Mouse (Mus musculus): ENCODE results near the gene Cdcp2. TPM values are rescaled to one million over a fixed set of nuclear protein-coding genes. Genes with fewer than 3 reads are reported as not detected.

The Cdcp2 gene
- polyA plus RNA-seq, 1 experiment from 2014 or later = not detected

- H3K9ac ChIP-seq (ENCODE audit: low read length) = no peak overlapping the region
- no peak for ATAC-seq (ENCODE audit: low read depth)
- H3K4me1 ChIP-seq (replicated peaks; ENCODE audit: control insufficient read depth, insufficient read depth, low read length) = peaks cover 5% of the 10 kb centered on the region
- H3K4me2 ChIP-seq (ENCODE audit: low read depth, low read length) = no peak overlapping the region
- no peak overlapping the region for H3K4me3 ChIP-seq (ENCODE audit: low read length)
- H3K9me3 ChIP-seq (ENCODE audit: control insufficient read depth, low read length) = no peaks in the 10 kb centered on the region
- no peaks in the 10 kb centered on the region for H3K27me3 ChIP-seq (ENCODE audit: control insufficient read depth, insufficient read depth, low read depth, low read length)
- H3K36me3 ChIP-seq (ENCODE audit: control insufficient read depth, insufficient read depth, low read length) = no peaks in the 10 kb centered on the region
- 74% methylated on average over 4 of the region's 4 CpGs for WGBS
- no peak overlapping the region for H3K27ac ChIP-seq (ENCODE audit: low read length)
These were observed 13.6 kb upstream of the Cdcp2 start for GRCm38 (mm10) chr4:107083126-107083525.

DNA sequence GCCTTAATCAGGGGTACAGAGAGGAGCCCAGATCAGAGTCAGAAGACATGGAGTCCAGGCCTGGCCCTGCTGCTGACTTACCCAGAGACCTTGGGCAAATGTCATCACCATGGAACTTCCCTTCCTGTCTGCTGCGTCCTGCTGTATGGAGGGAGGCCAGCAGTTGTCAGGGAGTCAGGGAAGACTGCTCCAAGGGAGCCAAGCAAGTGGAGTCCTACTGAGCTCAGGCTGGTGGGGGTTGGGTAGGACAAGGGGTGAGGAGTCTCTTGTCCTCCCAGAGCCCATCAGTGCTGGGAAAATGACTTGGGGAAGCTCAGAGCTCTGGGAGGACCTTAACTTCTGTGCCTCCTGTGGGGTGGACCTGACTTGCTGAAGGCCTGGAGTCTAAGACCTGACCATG, 12.3 kb upstream of the Cdcp2 start:
- Histone ChIP-seq H3K4me3 (ENCODE audit: low read length) (no peak overlapping the region), H3K27me3 (ENCODE audit: control insufficient read depth, insufficient read depth, low read depth, low read length) (no peaks in the 10 kb centered on the region), H3K9me3 (ENCODE audit: control insufficient read depth, low read length) (no peaks in the 10 kb centered on the region), H3K36me3 (ENCODE audit: control insufficient read depth, insufficient read depth, low read length) (no peaks in the 10 kb centered on the region), H3K4me2 (ENCODE audit: low read depth, low read length) (no peak overlapping the region), H3K4me1 (replicated peaks; ENCODE audit: control insufficient read depth, insufficient read depth, low read length) (peaks cover 5% of the 10 kb centered on the region), H3K9ac (ENCODE audit: low read length) (no peak overlapping the region), H3K27ac (ENCODE audit: low read length) (no peak overlapping the region)
- WGBS = 27% methylated on average over 1 of the region's 1 CpGs
- ATAC-seq (ENCODE audit: low read depth) = no peak

- no peaks in the 10 kb centered on the region for H3K9me3 ChIP-seq (ENCODE audit: control insufficient read depth, low read length)
- peaks cover 5% of the 10 kb centered on the region for H3K4me1 ChIP-seq (replicated peaks; ENCODE audit: control insufficient read depth, insufficient read depth, low read length)
- ATAC-seq (ENCODE audit: low read depth) = peak; percentile 46; the same call in 1 of the 2 replicates
- H3K4me3 ChIP-seq (ENCODE audit: low read length) = no peak overlapping the region
- H3K27ac ChIP-seq (ENCODE audit: low read length) = no peak overlapping the region
- H3K9ac ChIP-seq (ENCODE audit: low read length) = no peak overlapping the region
- H3K36me3 ChIP-seq (ENCODE audit: control insufficient read depth, insufficient read depth, low read length) = no peaks in the 10 kb centered on the region
- WGBS = 21% methylated on average over 6 of the region's 6 CpGs
- H3K27me3 ChIP-seq (ENCODE audit: control insufficient read depth, insufficient read depth, low read depth, low read length) = no peaks in the 10 kb centered on the region
- no peak overlapping the region for H3K4me2 ChIP-seq (ENCODE audit: low read depth, low read length)
These were observed 11.8 kb upstream of the Cdcp2 start for GRCm38 (mm10) chr4:107084858-107085257.

DNA sequence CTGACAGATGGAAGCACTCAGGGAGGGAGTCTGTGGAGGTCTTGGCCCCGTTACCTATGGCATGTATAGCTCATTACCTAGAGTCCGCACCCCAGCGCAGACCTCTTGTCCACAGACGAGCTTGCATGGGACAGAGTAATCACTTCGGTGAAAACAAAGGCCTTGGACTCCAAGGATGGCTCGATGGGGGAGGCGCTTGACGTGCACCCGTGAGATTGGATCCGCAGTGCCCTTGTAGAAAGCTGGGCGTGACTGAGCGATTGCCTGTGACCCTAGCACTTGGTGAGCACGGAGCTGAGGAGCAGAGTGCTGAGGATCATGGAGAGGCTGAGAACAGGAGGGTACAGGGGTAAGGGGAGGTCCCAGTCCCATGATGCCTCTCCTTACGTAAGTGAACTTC, 5.0 kb upstream of the Cdcp2 start:
- 74% methylated on average over 14 of the region's 14 CpGs for WGBS
- no peaks in the 10 kb centered on the region for H3K4me1 ChIP-seq (replicated peaks; ENCODE audit: control insufficient read depth, insufficient read depth, low read length)
- H3K36me3 ChIP-seq (ENCODE audit: control insufficient read depth, insufficient read depth, low read length) = no peaks in the 10 kb centered on the region
- no peak overlapping the region for H3K27ac ChIP-seq (ENCODE audit: low read length)
- no peak overlapping the region for H3K4me3 ChIP-seq (ENCODE audit: low read length)
- no peaks in the 10 kb centered on the region for H3K9me3 ChIP-seq (ENCODE audit: control insufficient read depth, low read length)
- H3K27me3 ChIP-seq (ENCODE audit: control insufficient read depth, insufficient read depth, low read depth, low read length) = no peaks in the 10 kb centered on the region
- no peak for ATAC-seq (ENCODE audit: low read depth)
- no peak overlapping the region for H3K4me2 ChIP-seq (ENCODE audit: low read depth, low read length)
- H3K9ac ChIP-seq (ENCODE audit: low read length) = no peak overlapping the region

GRCm38 (mm10) chr4:107094484-107095187, 2.1 kb upstream of the Cdcp2 start:
- no peak overlapping the region for H3K4me3 ChIP-seq (ENCODE audit: low read length)
- no peaks in the 10 kb centered on the region for H3K9me3 ChIP-seq (ENCODE audit: control insufficient read depth, low read length)
- ATAC-seq (ENCODE audit: low read depth) = no peak
- no peak overlapping the region for H3K4me2 ChIP-seq (ENCODE audit: low read depth, low read length)
- H3K27ac ChIP-seq (ENCODE audit: low read length) = no peak overlapping the region
- H3K4me1 ChIP-seq (replicated peaks; ENCODE audit: control insufficient read depth, insufficient read depth, low read length) = 0 out of 2 replicates have a peak, but pooled peaks cover 4% of the 10 kb centered on the region
- H3K27me3 ChIP-seq (ENCODE audit: control insufficient read depth, insufficient read depth, low read depth, low read length) = no peaks in the 10 kb centered on the region
- 71% methylated on average over 16 of the region's 16 CpGs for WGBS
- H3K9ac ChIP-seq (ENCODE audit: low read length) = no peak overlapping the region
- H3K36me3 ChIP-seq (ENCODE audit: control insufficient read depth, insufficient read depth, low read length) = no peaks in the 10 kb centered on the region

DNA sequence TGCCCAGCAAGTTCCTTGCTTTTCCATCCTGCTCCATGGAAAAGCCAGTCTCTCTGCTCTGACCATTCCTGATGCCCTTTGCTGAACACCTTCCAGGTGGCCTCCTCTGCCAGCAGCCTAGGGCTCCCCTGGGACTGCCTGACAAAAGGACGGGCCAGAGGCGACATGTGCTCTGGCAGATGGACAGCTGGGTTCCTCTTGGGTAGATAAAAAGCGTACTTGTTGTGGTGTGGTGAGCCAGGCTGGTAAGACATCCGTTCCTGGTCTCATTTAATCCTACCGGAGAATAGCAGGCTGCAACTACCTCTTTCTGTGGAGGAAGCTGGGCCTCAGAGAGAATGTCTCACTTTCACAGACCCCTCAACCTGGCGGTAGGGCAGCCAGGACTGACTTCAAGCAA, 648 bp upstream of the Cdcp2 start:
- Histone ChIP-seq H3K36me3 (ENCODE audit: control insufficient read depth, insufficient read depth, low read length) (no peaks in the 10 kb centered on the region), H3K9me3 (ENCODE audit: control insufficient read depth, low read length) (no peaks in the 10 kb centered on the region), H3K9ac (ENCODE audit: low read length) (no peak overlapping the region), H3K4me3 (ENCODE audit: low read length) (no peak overlapping the region), H3K27ac (ENCODE audit: low read length) (no peak overlapping the region), H3K4me1 (replicated peaks; ENCODE audit: control insufficient read depth, insufficient read depth, low read length) (0 out of 2 replicates have a peak, but pooled peaks cover 4% of the 10 kb centered on the region), H3K4me2 (ENCODE audit: low read depth, low read length) (no peak overlapping the region), H3K27me3 (ENCODE audit: control insufficient read depth, insufficient read depth, low read depth, low read length) (no peaks in the 10 kb centered on the region)
- no peak for ATAC-seq (ENCODE audit: low read depth)
- 61% methylated on average over 6 of the region's 6 CpGs for WGBS

GRCm38 (mm10) chr4:107097871-107098270, 1.2 kb downstream of the Cdcp2 start:
- Histone ChIP-seq H3K9me3 (ENCODE audit: control insufficient read depth, low read length) (no peaks in the 10 kb centered on the region), H3K27ac (ENCODE audit: low read length) (no peak overlapping the region), H3K9ac (ENCODE audit: low read length) (no peak overlapping the region), H3K27me3 (ENCODE audit: control insufficient read depth, insufficient read depth, low read depth, low read length) (no peaks in the 10 kb centered on the region), H3K4me1 (replicated peaks; ENCODE audit: control insufficient read depth, insufficient read depth, low read length) (peaks cover 4% of the 10 kb centered on the region; the same call in 1 of the 2 replicates), H3K4me2 (ENCODE audit: low read depth, low read length) (no peak overlapping the region), H3K4me3 (ENCODE audit: low read length) (no peak overlapping the region), H3K36me3 (ENCODE audit: control insufficient read depth, insufficient read depth, low read length) (no peaks in the 10 kb centered on the region)
- ATAC-seq (ENCODE audit: low read depth) = no peak
- 33% methylated on average over 15 of the region's 15 CpGs for WGBS

GRCm38 (mm10) chr4:107098375-107098774, 1.7 kb downstream of the Cdcp2 start:
- Histone ChIP-seq H3K9me3 (ENCODE audit: control insufficient read depth, low read length) (no peaks in the 10 kb centered on the region), H3K9ac (ENCODE audit: low read length) (no peak overlapping the region), H3K4me1 (replicated peaks; ENCODE audit: control insufficient read depth, insufficient read depth, low read length) (peaks cover 4% of the 10 kb centered on the region; the same call in 1 of the 2 replicates), H3K36me3 (ENCODE audit: control insufficient read depth, insufficient read depth, low read length) (no peaks in the 10 kb centered on the region), H3K4me2 (ENCODE audit: low read depth, low read length) (no peak overlapping the region), H3K27me3 (ENCODE audit: control insufficient read depth, insufficient read depth, low read depth, low read length) (no peaks in the 10 kb centered on the region), H3K27ac (ENCODE audit: low read length) (no peak overlapping the region), H3K4me3 (ENCODE audit: low read length) (no peak overlapping the region)
- ATAC-seq (ENCODE audit: low read depth) = no peak
- WGBS = 72% methylated on average over 10 of the region's 10 CpGs

DNA sequence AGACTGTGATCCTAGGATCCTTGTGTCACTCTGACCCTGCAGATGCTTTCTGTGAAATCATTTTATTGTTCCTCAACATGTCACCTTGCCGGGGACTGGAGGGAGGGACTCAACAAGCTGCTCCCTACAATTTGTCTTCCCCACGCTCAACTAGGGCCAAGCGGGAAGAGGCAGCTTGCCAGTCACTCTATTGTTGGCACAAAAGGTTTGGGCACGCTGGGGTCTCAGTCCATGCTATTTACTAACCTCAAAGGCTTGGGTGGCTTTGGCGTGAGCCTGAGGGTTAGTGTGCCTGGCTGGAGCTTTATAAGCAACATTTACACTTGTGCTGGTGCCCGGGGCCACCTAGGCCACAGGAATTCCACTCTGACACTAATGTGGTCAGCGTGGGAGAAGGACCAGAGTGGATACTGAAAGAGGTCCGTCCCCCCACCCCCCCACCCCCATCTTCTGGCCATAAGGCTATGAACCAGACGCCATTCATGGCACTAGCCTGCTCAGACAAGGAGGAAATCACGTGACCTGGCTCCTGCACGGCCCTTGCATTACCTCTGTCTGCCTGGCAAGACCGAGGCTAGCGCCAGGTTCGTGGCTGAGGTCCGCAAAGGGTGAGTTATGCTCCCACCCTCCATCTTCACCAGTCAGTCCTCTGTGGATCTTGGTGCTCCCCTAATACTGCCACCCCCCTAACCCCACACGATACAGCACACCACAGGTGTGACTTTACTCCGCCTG, 2.3 kb downstream of the Cdcp2 start:
- H3K9ac ChIP-seq (ENCODE audit: low read length) = no peak overlapping the region
- no peak; the same call in 1 of the 2 replicates for ATAC-seq (ENCODE audit: low read depth)
- peaks cover 4% of the 10 kb centered on the region; the same call in 1 of the 2 replicates for H3K4me1 ChIP-seq (replicated peaks; ENCODE audit: control insufficient read depth, insufficient read depth, low read length)
- H3K9me3 ChIP-seq (ENCODE audit: control insufficient read depth, low read length) = no peaks in the 10 kb centered on the region
- H3K27me3 ChIP-seq (ENCODE audit: control insufficient read depth, insufficient read depth, low read depth, low read length) = no peaks in the 10 kb centered on the region
- H3K4me3 ChIP-seq (ENCODE audit: low read length) = no peak overlapping the region
- H3K36me3 ChIP-seq (ENCODE audit: control insufficient read depth, insufficient read depth, low read length) = no peaks in the 10 kb centered on the region
- no peak overlapping the region for H3K27ac ChIP-seq (ENCODE audit: low read length)
- 66% methylated on average over 17 of the region's 17 CpGs for WGBS
- H3K4me2 ChIP-seq (ENCODE audit: low read depth, low read length) = no peak overlapping the region

Measured in lung, embryonic 16.5 days (tissue).